Mouse (Mus musculus) forebrain, embryonic 14.5 days (tissue): Measurements from ENCODE around the gene Abr. TPM values are rescaled to one million over a fixed set of nuclear protein-coding genes. Genes with fewer than 3 reads are reported as not detected.

Source experiments
- ATAC-seq: fragments of 200-750 bp; cut with Nextera tagmentation; 2 replicates; pipeline ENCODE4 v1.8.0; 2017; ENCODE audit warnings: mild to moderate bottlenecking, moderate library complexity
- DNase-seq: peaks from one replicate; pipeline ENCODE4 v3.0.0-alpha.2; 2015; ENCODE audit warnings: low spot score
- H3K27ac ChIP-seq: fragments of 300-500 bp; sonication (generic); 2 replicates; pipeline ENCODE4 v1.5.1; 2014; ENCODE audit warnings: low read depth, mild to moderate bottlenecking, control low read depth, low read length, moderate library complexity
- H3K27me3 ChIP-seq: fragments of 300-500 bp; sonication (generic); replicated peaks from 2 replicates; pipeline ENCODE4 v1.6.1; 2014; ENCODE audit warnings: low read length, control low read depth, mixed read lengths; ENCODE audit not compliant: control insufficient read depth, insufficient read depth
- H3K36me3 ChIP-seq: fragments of 300-500 bp; sonication (generic); 2 replicates; pipeline ENCODE4 v1.6.1; 2014; ENCODE audit warnings: low read length, control low read depth; ENCODE audit not compliant: control insufficient read depth, insufficient read depth
- H3K4me1 ChIP-seq: fragments of 300-500 bp; sonication (generic); 2 replicates; pipeline ENCODE4 v1.6.1; 2014; ENCODE audit warnings: antibody characterized with exemption, low read length, control low read depth; ENCODE audit not compliant: control insufficient read depth, insufficient read depth
- H3K4me2 ChIP-seq: fragments of 300-500 bp; sonication (generic); 2 replicates; pipeline ENCODE4 v1.6.1; 2014; ENCODE audit warnings: mild to moderate bottlenecking, control low read depth, low read length
- H3K4me3 ChIP-seq: fragments of 300-500 bp; sonication (generic); 2 replicates; pipeline ENCODE4 v1.5.1; 2014; ENCODE audit warnings: low read depth, low read length, control low read depth
- H3K9ac ChIP-seq: fragments of 300-500 bp; sonication (generic); 2 replicates; pipeline ENCODE4 v1.6.1; 2014; ENCODE audit warnings: mild to moderate bottlenecking, low read length, control low read depth, moderate library complexity
- H3K9me3 ChIP-seq: fragments of 300-500 bp; sonication (generic); replicated peaks from 2 replicates; pipeline ENCODE4 v1.6.1; 2016; ENCODE audit warnings: low read length, control low read depth, mixed read lengths; ENCODE audit not compliant: control insufficient read depth
- WGBS: fragments of 180-500 bp; shearing (Covaris S2); extraction: QIAGEN DNeasy Blood & Tissue Kit; methylation state at CpG from one replicate; pipeline ENCODE4 v1.1.7; 2014; 5-methylcytosine and 5-hydroxymethylcytosine counted together
- polyA plus RNA-seq: library from polyadenylated mRNA; unstranded; fragments of >200 nt; fragmentation: Nextera tagmentation; extraction: Ambion mirVana; gene quantifications from 2 replicates; pipeline ENCODE4 v1.2.1, GENCODE M21; 2014

Abr gene
- polyA plus RNA-seq, 1 experiment from 2014 or later: 88.8 TPM

DNA sequence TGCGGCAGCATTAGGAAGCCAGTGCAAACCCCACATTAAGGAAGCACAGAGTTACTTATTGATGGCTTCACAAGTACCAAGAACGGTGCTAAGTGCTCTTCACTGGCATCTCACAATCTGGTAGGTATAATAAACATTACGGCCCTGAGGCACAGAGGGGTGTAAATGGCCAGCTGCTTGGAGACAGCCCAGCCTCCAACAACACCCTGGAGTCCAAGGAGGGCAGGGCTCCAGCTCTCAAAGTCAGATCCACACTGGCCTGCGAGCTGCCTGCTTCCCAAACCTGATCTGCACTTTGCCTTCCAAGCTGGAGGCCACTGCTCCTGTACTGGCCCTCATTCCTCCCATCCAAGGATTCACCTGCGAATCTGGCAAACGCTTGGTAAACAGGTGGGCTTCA, 132.7 kb downstream of the Abr start:
- H3K36me3 ChIP-seq: no peaks in the 10 kb centered on the region
- H3K9me3 ChIP-seq: no peaks in the 10 kb centered on the region
- no peaks in the 10 kb centered on the region for H3K27me3 ChIP-seq
- no peak overlapping the region for H3K27ac ChIP-seq
- 79% methylated on average over 6 of the region's 6 CpGs for WGBS
- no peak overlapping the region for H3K4me3 ChIP-seq
- ATAC-seq (no peak), DNase-seq (no peak)
- H3K9ac ChIP-seq: no peak overlapping the region
- H3K4me1 ChIP-seq: peaks cover 21% of the 10 kb centered on the region
- H3K4me2 ChIP-seq: no peak overlapping the region

DNA sequence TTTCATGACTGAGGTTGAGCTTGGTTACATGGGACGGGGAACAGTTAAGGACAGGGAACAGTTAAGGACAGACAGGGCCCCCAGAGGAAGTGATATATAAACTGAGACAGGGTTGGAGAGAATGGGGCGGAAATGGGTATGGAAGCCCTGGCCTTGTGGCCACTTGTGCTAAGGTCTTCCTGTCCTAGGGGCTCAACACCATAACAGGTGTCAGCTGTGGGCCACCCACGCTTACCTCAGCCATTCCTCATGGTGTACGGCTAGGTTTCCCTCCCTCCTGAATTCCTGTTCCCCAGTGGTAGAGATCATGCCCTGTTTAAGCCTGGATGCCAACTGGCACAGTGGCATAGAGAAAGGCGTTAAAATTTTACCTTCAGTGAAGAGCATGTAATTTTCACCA, 135.1 kb downstream of the Abr start:
- Histone ChIP-seq H3K27me3 (no peaks in the 10 kb centered on the region), H3K4me2 (no peak overlapping the region), H3K9me3 (no peaks in the 10 kb centered on the region), H3K4me3 (no peak overlapping the region), H3K27ac (no peak overlapping the region), H3K9ac (no peak overlapping the region), H3K36me3 (no peaks in the 10 kb centered on the region), H3K4me1 (peaks cover 5% of the 10 kb centered on the region; the same call in 1 of the 2 replicates)
- no peak for ATAC-seq
- DNase-seq: no peak
- 86% methylated on average over 5 of the region's 5 CpGs for WGBS

DNA sequence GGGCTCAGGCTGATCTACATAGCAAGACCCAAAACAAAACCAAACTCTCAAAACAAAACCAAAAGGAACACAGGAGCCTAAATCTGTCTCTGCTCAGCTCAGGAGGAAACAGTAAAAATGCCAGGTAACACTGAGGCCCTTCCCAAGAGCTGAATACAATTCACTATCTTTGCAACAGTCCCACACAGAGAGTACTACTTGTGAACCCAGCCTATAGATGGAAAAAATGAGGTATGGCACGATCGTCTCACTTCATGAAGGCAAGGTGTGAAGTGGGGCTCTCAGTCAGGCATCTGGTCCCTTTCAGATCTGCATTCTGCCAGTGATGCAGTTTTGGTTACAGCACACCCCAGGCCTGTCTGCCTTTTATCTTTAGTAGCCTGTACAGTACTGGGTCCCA, 138.1 kb downstream of the Abr start:
- ATAC-seq: no peak

DNA sequence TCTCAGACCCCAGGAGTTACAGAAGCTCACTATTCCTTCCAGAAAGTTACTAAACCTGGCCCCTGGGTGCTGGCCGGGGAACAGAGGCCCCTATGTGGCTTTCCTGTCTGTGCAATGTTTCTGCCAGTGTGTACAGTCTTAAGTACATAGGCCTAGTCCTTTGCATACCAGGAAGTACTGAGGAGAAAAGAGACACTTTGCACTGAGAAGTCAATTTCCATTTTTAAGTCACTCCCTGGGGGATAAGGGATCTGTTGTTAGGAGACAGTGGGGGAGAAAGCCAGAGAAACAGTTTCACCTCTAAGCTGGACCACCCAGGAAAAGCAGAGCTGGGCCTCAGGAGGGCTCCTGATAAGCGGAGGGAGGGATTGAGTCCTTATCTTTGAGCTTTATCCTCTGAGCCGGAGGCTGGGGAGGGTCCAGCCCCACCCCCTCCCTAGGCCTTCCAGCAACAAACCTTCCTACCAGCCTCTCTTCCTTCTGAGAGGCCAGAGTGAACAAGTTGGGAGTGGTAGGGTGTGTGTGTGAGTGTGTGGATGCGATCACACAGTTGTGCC, 138.9 kb downstream of the Abr start:
- H3K4me2 ChIP-seq: no peak overlapping the region
- no peaks in the 10 kb centered on the region for H3K4me1 ChIP-seq
- H3K4me3 ChIP-seq: no peak overlapping the region
- peaks cover 14% of the 10 kb centered on the region for H3K36me3 ChIP-seq
- no peak overlapping the region for H3K9ac ChIP-seq
- WGBS: 22% methylated on average over 4 of the region's 4 CpGs
- H3K27ac ChIP-seq: no peak overlapping the region
- H3K9me3 ChIP-seq: no peaks in the 10 kb centered on the region
- DNase-seq (no peak), ATAC-seq (no peak)
- H3K27me3 ChIP-seq: no peaks in the 10 kb centered on the region

More for the DNA sequence above, 138.1 kb downstream of the Abr start:
- no peak overlapping the region for H3K4me2 ChIP-seq
- no peaks in the 10 kb centered on the region for H3K4me1 ChIP-seq
- DNase-seq: no peak
- WGBS: 81% methylated on average over 2 of the region's 2 CpGs
- no peak overlapping the region for H3K27ac ChIP-seq
- H3K9ac ChIP-seq: no peak overlapping the region
- no peaks in the 10 kb centered on the region for H3K9me3 ChIP-seq
- no peaks in the 10 kb centered on the region for H3K27me3 ChIP-seq
- no peak overlapping the region for H3K4me3 ChIP-seq
- peaks cover 6% of the 10 kb centered on the region for H3K36me3 ChIP-seq

DNA sequence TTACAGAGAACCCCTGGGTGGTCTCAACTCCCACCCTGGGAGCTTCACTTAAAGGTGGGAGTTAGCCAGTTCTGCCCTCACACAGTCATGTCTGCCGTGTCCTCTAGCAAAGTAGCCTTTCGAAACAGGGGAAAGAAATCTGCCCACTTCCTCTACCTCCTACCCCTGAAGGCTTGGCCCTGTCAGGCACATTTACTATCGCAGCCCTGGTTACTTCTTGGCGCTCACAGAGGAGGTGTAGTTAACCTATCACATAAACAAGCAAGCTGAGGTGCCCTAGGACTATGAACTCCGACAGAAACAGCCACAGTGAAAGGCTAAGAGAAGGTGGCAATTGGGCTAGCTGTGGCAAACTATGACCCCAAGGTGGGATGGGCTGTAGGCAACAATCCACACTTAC, 139.4 kb downstream of the Abr start:
- Histone ChIP-seq H3K4me2 (no peak overlapping the region), H3K4me3 (no peak overlapping the region), H3K4me1 (peaks cover under 1% of the 10 kb centered on the region), H3K36me3 (peaks cover 18% of the 10 kb centered on the region), H3K27me3 (no peaks in the 10 kb centered on the region), H3K9me3 (no peaks in the 10 kb centered on the region), H3K9ac (no peak overlapping the region), H3K27ac (no peak overlapping the region)
- ATAC-seq (no peak), DNase-seq (no peak)
- 42% methylated on average over 5 of the region's 5 CpGs for WGBS

DNA sequence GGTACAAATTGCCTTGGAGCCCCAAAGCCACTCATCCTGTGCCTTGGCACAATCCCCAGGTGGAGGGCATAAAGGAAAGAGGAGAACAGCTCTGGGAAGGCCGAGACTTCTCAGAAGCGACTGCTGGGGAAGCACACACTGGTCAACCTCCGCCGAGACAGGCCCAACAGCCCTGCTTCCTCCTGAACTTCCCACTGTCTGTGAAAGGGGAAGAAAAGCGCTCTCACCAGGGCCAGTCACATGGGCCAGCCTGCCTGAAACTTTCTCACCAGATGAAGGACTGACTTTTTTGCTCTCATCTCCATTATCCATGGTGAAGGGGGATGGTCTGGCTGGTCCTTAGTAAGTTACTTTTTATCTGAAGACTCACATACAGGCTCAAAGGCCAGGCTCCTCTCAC, 139.9 kb downstream of the Abr start:
- Histone ChIP-seq H3K27ac (no peak overlapping the region), H3K9me3 (no peaks in the 10 kb centered on the region), H3K4me2 (no peak overlapping the region), H3K36me3 (peaks cover 19% of the 10 kb centered on the region), H3K4me3 (no peak overlapping the region), H3K27me3 (no peaks in the 10 kb centered on the region), H3K4me1 (peaks cover 5% of the 10 kb centered on the region), H3K9ac (no peak overlapping the region)
- no peak for ATAC-seq
- WGBS: 70% methylated on average over 5 of the region's 5 CpGs
- no peak for DNase-seq

DNA sequence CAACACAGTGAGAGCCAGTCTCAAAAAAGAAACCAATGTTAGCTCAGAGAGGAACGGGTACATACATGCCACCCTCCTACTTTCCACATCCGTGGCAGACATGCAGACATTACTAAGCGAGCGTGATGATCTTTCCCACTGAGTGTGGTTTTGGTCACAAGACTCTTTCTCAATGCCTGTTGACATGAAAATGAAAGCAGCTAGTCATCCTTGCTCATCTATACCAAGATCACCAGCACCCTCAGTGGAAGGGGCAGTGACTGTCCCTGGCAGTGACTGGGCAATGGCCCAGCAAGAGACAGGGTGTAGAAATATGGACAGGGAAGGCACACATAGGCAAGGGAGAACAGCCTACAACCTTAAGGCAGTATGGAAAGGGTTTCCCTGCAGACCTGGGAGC, 142.4 kb downstream of the Abr start:
- H3K4me3 ChIP-seq: no peak overlapping the region
- H3K9me3 ChIP-seq: no peaks in the 10 kb centered on the region
- ATAC-seq: no peak
- H3K27ac ChIP-seq: no peak overlapping the region
- peaks cover 11% of the 10 kb centered on the region for H3K4me1 ChIP-seq
- DNase-seq: no peak
- peaks cover 19% of the 10 kb centered on the region for H3K36me3 ChIP-seq
- H3K9ac ChIP-seq: no peak overlapping the region
- WGBS: 92% methylated on average over 4 of the region's 4 CpGs
- H3K27me3 ChIP-seq: no peaks in the 10 kb centered on the region
- no peak overlapping the region for H3K4me2 ChIP-seq

DNA sequence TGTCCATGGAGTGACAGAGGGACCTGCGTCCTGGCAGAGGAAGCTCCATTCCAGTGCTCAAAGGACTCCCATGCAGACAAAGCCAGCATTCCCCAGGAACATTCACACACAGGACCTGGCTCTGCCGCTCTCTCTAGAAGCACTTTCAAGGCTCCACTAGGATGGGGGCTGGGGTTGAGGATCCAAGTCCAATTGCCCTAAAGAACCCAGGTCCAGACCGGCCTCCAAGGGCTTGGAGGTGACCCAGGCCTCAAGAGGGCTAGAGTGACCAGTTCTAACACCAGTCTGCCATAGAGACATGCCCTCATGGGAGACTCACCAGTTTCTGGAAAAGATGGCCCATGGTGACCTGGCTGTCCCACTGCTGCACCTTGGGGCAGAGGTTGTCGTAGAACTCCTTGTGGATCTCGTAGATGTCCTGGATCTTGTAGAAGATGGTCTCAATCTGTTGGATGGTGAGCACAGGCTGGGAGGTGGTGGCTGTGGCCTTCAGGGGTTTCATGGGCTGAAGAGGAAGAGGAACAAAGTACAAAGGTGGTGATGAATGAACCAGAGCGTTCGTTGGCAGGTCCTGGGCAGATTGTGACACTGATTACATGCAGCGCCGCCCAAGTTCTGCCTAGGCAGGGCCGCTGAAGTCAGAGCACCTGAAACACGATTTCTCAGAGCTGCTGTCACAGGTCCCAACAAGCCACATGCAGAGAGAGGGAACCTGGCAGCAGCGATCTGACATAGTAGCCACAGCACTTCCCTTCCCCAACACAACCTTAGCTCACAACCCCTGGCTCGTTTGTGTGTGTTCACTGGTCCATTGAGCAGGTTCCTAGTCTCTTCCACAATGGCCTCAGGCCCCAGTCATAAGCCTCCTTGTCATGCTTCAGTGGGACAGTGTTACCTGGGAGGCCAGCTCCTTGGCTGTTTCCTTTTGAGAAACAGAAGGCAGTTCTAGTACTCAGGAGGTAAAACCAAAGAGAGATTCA, 143.1 kb downstream of the Abr start:
- Histone ChIP-seq H3K27me3 (no peaks in the 10 kb centered on the region), H3K4me3 (no peak overlapping the region), H3K27ac (no peak overlapping the region), H3K36me3 (peaks cover 19% of the 10 kb centered on the region), H3K4me1 (peaks cover 11% of the 10 kb centered on the region), H3K4me2 (no peak overlapping the region), H3K9ac (no peak overlapping the region), H3K9me3 (no peaks in the 10 kb centered on the region)
- DNase-seq (no peak), ATAC-seq (no peak)
- 84% methylated on average over 13 of the region's 13 CpGs for WGBS

DNA sequence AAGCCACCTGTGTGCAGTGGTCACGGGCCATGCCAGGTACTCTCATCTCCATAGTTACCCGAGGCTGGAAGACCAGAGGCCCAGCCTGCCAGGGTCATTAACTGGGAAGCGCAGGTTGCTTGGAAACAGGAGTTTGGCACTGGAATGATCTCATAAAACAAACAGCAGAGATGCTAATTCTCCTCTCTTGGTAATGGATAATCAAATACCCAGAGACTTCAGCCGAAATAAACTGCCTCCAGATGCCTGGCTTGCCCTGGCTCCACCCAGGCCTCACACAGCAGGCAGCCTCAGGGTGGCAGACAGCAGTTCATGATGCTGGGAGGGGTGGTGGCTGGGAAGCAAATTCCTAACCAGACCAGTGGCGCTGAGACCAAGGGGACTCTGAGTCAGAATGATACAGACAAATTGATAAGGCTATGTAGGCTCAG, 145.0 kb downstream of the Abr start:
- H3K9me3 ChIP-seq: no peaks in the 10 kb centered on the region
- H3K27ac ChIP-seq: peak overlapping the region; percentile 33
- H3K9ac ChIP-seq: peak overlapping the region; percentile 1
- no peak overlapping the region for H3K4me2 ChIP-seq
- no peaks in the 10 kb centered on the region for H3K27me3 ChIP-seq
- H3K36me3 ChIP-seq: peaks cover 19% of the 10 kb centered on the region
- 0 out of 2 replicates have a peak, but pooled peaks have one; percentile 28 for ATAC-seq
- H3K4me3 ChIP-seq: no peak overlapping the region
- peak; percentile 58 for DNase-seq
- 27% methylated on average over 5 of the region's 5 CpGs for WGBS
- H3K4me1 ChIP-seq: peaks cover 22% of the 10 kb centered on the region
